Mouse (Mus musculus) adrenal gland, adult 18-20 months (tissue): ENCODE measurements around the gene Cox7a2. TPM values are rescaled to one million over a fixed set of nuclear protein-coding genes. Genes with fewer than 3 reads are reported as not detected.
A peak's percentile ranks its signal among the peaks of the same experiment; 100 is the strongest.

Source experiments
- DNase-seq, 2 experiments: peaks; one replicate each; pipeline ENCODE4 v3.0.0; 2021 to 2022; ENCODE audit warnings: low spot score in 2 of 2
- total RNA-seq, 2 experiments: library from RNA; stranded (reverse); gene quantifications; 1 replicate in 1 of 2; 2 replicates in 1 of 2; pipeline ENCODE4 v1.2.3; 2021

Gene Cox7a2
- total RNA-seq, 2 experiments from 2014 or later = 332 to 555 TPM

GRCm38 (mm10) chr9:79745036-79745435, 14.6 kb downstream of the Cox7a2 start:
- no peak for DNase-seq

GRCm38 (mm10) chr9:79735608-79736007, 24.1 kb downstream of the Cox7a2 start:
- DNase-seq = no peak

- no peak for DNase-seq
These were observed 29.4 kb downstream of the Cox7a2 start for GRCm38 (mm10) chr9:79730301-79730700.

GRCm38 (mm10) chr9:79723090-79723489, 36.6 kb downstream of the Cox7a2 start:
- DNase-seq = no peak

GRCm38 (mm10) chr9:79721056-79721455, 38.6 kb downstream of the Cox7a2 start:
- DNase-seq = peak; percentile 35 to 43

- no peak for DNase-seq
These were observed 39.5 kb downstream of the Cox7a2 start for GRCm38 (mm10) chr9:79720143-79720542.

- peak in 1 of 2 experiments; percentile 22 for DNase-seq
These were observed 40.2 kb downstream of the Cox7a2 start for GRCm38 (mm10) chr9:79719451-79719850.

GRCm38 (mm10) chr9:79718481-79719370, 41.0 kb downstream of the Cox7a2 start, which contains the start of gene Col12a1:
Gene Col12a1, minus strand, starts transcription at chr9:79718831.
- DNase-seq = peak; percentile 32 to 42

GRCm38 (mm10) chr9:79717836-79718475, 41.7 kb downstream of the Cox7a2 start:
- DNase-seq = peak in 1 of 2 experiments; percentile 22

GRCm38 (mm10) chr9:79716909-79717835, 42.5 kb downstream of the Cox7a2 start:
- peak; percentile 59 to 68 for DNase-seq

GRCm38 (mm10) chr9:79716496-79716895, 43.2 kb downstream of the Cox7a2 start:
- no peak for DNase-seq

GRCm38 (mm10) chr9:79714471-79715045, 45.1 kb downstream of the Cox7a2 start:
- DNase-seq = peak; percentile 51 to 68

Other genes starting within 250 kb of the Cox7a2 start
- 10 to 100 TPM; 10.9 to 11.0 TPM for gene Col12a1, start 41.0 kb downstream of the Cox7a2 start, total RNA-seq
- 100 to 1,000 TPM; 103 to 134 TPM for gene Tmem30a, start 33.6 kb upstream of the Cox7a2 start, total RNA-seq